Mouse (Mus musculus) thymus, adult 2 months (tissue): ENCODE data around the gene Nrp1.

Experiments
- CTCF ChIP-seq: fragments of 200-500 bp; IDR thresholded peaks from 2 replicates; pipeline ENCODE4 v1.5.1; 2012; ENCODE audit warnings: mild to moderate bottlenecking, control low read depth, low read length, moderate library complexity, borderline replicate concordance; ENCODE audit not compliant: control insufficient read depth, poor library complexity, insufficient read depth; ENCODE audit errors: extremely low read depth
- POLR2A ChIP-seq: fragments of 200-500 bp; IDR thresholded peaks from 2 replicates; pipeline ENCODE4 v1.6.1; 2012; ENCODE audit warnings: mild to moderate bottlenecking, low read length, control low read depth, moderate library complexity; ENCODE audit not compliant: control insufficient read depth, poor library complexity, insufficient read depth; ENCODE audit errors: extremely low read depth

- no peak for TF ChIP-seq POLR2A
- no peak for TF ChIP-seq CTCF
Observed at GRCm38 (mm10) chr8:128457277-128457676, 98.9 kb downstream of the Nrp1 start.
